Mouse (Mus musculus) heart, embryonic 15.5 days (tissue): ENCODE data around the gene Pus7. TPM values are rescaled to one million over a fixed set of nuclear protein-coding genes. Genes with fewer than 3 reads are reported as not detected.
"Not testable (repeated sequence)": the region's sequence is repeated elsewhere in the genome, so short reads cannot be mapped to it uniquely, and the experiment has no call there.

Source experiments
- ATAC-seq: fragments of 200-750 bp; cut with Nextera tagmentation; replicated peaks from 2 replicates; pipeline ENCODE4 v1.8.0; 2017; ENCODE audit warnings: low read depth, moderate TSS enrichment; ENCODE audit not compliant: insufficient number of reproducible peaks, insufficient read depth, low FRiP score
- H3K27ac ChIP-seq: fragments of 300-500 bp; sonication (generic); 2 replicates; pipeline ENCODE4 v1.5.1; 2015; ENCODE audit warnings: mild to moderate bottlenecking, inconsistent platforms
- H3K27me3 ChIP-seq: fragments of 300-500 bp; sonication (generic); 2 replicates; pipeline ENCODE4 v1.6.1; 2015; ENCODE audit warnings: inconsistent platforms
- H3K36me3 ChIP-seq: fragments of 300-500 bp; sonication (generic); 2 replicates; pipeline ENCODE4 v1.6.1; 2015; ENCODE audit warnings: mild to moderate bottlenecking, inconsistent platforms
- H3K4me1 ChIP-seq: fragments of 300-500 bp; sonication (generic); replicated peaks from 2 replicates; pipeline ENCODE4 v1.6.1; 2015; ENCODE audit warnings: inconsistent platforms
- H3K4me2 ChIP-seq: fragments of 300-500 bp; sonication (generic); 2 replicates; pipeline ENCODE4 v1.6.1; 2015; ENCODE audit warnings: inconsistent platforms, mild to moderate bottlenecking, moderate library complexity
- H3K4me3 ChIP-seq: fragments of 300-500 bp; sonication (generic); 2 replicates; pipeline ENCODE4 v1.5.1; 2015; ENCODE audit warnings: mild to moderate bottlenecking, inconsistent platforms
- H3K9ac ChIP-seq: fragments of 300-500 bp; sonication (generic); 2 replicates; pipeline ENCODE4 v1.6.1; 2015; ENCODE audit warnings: mild to moderate bottlenecking, inconsistent platforms
- H3K9me3 ChIP-seq: fragments of 300-500 bp; sonication (generic); replicated peaks from 2 replicates; pipeline ENCODE4 v1.6.1; 2016; ENCODE audit warnings: inconsistent platforms
- WGBS: fragments of 180-500 bp; shearing (Covaris S2); methylation state at CpG from one replicate; pipeline ENCODE4 v1.1.7; 2015; ENCODE audit warnings: mixed read lengths; 5-methylcytosine and 5-hydroxymethylcytosine counted together
- polyA plus RNA-seq: library from polyadenylated mRNA; unstranded; fragments of >200 nt; fragmentation: Nextera tagmentation; extraction: Ambion mirVana; gene quantifications from 2 replicates; pipeline ENCODE4 v1.2.1, GENCODE M21; 2015

The Pus7 gene
- polyA plus RNA-seq, 1 experiment from 2014 or later = 18.1 TPM

- Histone ChIP-seq H3K36me3 (peaks cover 39% of the 10 kb centered on the region), H3K27ac (no peak overlapping the region), H3K27me3 (no peaks in the 10 kb centered on the region), H3K4me2 (peak overlapping the region; percentile 62; the same call in 1 of the 2 replicates), H3K4me3 (peak overlapping the region; percentile 76), H3K4me1 (peaks cover 7% of the 10 kb centered on the region), H3K9me3 (peaks cover 19% of the 10 kb centered on the region), H3K9ac (no peak overlapping the region)
- 94% methylated on average over 4 of the region's 4 CpGs for WGBS
- ATAC-seq = no peak
These were observed 72.3 kb downstream of the Pus7 start for GRCm38 (mm10) chr5:23711244-23711643.

GRCm38 (mm10) chr5:23709661-23710060 lies 73.8 kb downstream of the Pus7 start:
- no peak for ATAC-seq
- Histone ChIP-seq H3K9me3 (peaks cover 19% of the 10 kb centered on the region), H3K4me1 (peaks cover 7% of the 10 kb centered on the region), H3K27me3 (no peaks in the 10 kb centered on the region), H3K9ac (no peak overlapping the region), H3K36me3 (peaks cover 44% of the 10 kb centered on the region), H3K27ac (no peak overlapping the region), H3K4me2 (no peak overlapping the region), H3K4me3 (no peak overlapping the region)
- 96% methylated on average over 1 of the region's 1 CpGs for WGBS

- ATAC-seq = not testable (repeated sequence)
- 97% methylated on average over 34 of the region's 34 CpGs for WGBS
These were observed 76.6 kb downstream of the Pus7 start for GRCm38 (mm10) chr5:23706601-23707597.

GRCm38 (mm10) chr5:23697457-23697856 lies 86.1 kb downstream of the Pus7 start:
- no peak for ATAC-seq
- H3K9ac ChIP-seq = no peak overlapping the region
- H3K36me3 ChIP-seq = peaks cover 35% of the 10 kb centered on the region
- WGBS = 100% methylated on average over 1 of the region's 1 CpGs
- no peak overlapping the region for H3K4me3 ChIP-seq
- H3K9me3 ChIP-seq = peaks cover 4% of the 10 kb centered on the region; the same call in 1 of the 2 replicates
- no peak overlapping the region for H3K4me2 ChIP-seq
- no peak overlapping the region for H3K27ac ChIP-seq
- H3K4me1 ChIP-seq = no peaks in the 10 kb centered on the region
- no peaks in the 10 kb centered on the region for H3K27me3 ChIP-seq

More at GRCm38 (mm10) chr5:23706601-23707597, 76.6 kb downstream of the Pus7 start:
- not testable (repeated sequence) for H3K4me2 ChIP-seq, H3K4me1 ChIP-seq, H3K27me3 ChIP-seq, H3K27ac ChIP-seq, H3K4me3 ChIP-seq, H3K9ac ChIP-seq
- peaks cover 33% of the 10 kb centered on the region for H3K9me3 ChIP-seq
- H3K36me3 ChIP-seq = peaks cover 67% of the 10 kb centered on the region

Other genes with a start within 250 kb of the Pus7 start
- 39.7 and 40.5 TPM in 2 replicates for gene Srpk2, start 99.1 kb downstream of the Pus7 start, polyA plus RNA-seq
- gene Rint1, start 4.0 kb upstream of the Pus7 start, polyA plus RNA-seq = 26.0 and 27.3 TPM in 2 replicates
- 84.4 and 110 TPM in 2 replicates for gene Tomm7, start 60.5 kb upstream of the Pus7 start, polyA plus RNA-seq
- 33.9 and 34.5 TPM in 2 replicates for gene Fam126a, start 247.0 kb upstream of the Pus7 start, polyA plus RNA-seq